Mouse (Mus musculus) embryonic fibroblast, embryonic 13.5 days (primary cell): Measurements from ENCODE around the gene Batf3.

Source experiments
- CTCF ChIP-seq: IDR thresholded peaks from 2 replicates; pipeline ENCODE4 v1.5.1; 2011; ENCODE audit warnings: mild to moderate bottlenecking, control low read depth, low read length, moderate library complexity, borderline replicate concordance; ENCODE audit not compliant: insufficient read depth
- POLR2A ChIP-seq: IDR thresholded peaks from 2 replicates; pipeline ENCODE4 v1.6.1; 2011; ENCODE audit warnings: low read depth, mild to moderate bottlenecking, control low read depth, low read length, moderate library complexity

DNA sequence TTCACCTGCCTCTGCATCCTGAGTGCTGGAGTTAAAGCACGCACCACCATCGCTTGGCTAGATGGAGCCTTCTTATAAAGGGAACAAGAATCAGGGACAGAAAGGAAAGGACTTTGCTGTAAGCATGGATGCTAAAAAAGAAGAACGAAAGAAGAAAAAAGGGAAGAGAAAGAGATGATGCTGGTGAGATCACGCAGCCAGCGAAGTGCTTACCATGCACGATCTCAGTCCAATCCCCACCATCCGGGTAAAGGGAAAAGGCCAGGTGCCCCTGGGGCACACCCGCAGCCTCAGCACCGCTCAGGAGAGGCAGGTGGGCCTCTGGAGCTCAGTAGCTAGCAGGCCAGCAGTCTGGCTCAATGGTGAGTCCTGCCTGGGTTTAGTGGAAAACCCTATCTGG is 12.3 kb downstream of the Batf3 start:
- TF ChIP-seq POLR2A (no peak), CTCF (no peak)
